Mouse (Mus musculus) limb, embryonic 11.5 days (tissue): Measurements from ENCODE around the gene Spcs1. TPM values are rescaled to one million over a fixed set of nuclear protein-coding genes. Genes with fewer than 3 reads are reported as not detected.

Experiments used
- ATAC-seq: fragments of 200-750 bp; cut with Nextera tagmentation; 2 replicates; pipeline ENCODE4 v1.8.0; 2017; ENCODE audit warnings: low read depth; ENCODE audit not compliant: insufficient number of reproducible peaks, low FRiP score, low TSS enrichment
- DNase-seq: peaks from one replicate; pipeline ENCODE4 v3.0.0-alpha.2; 2015; ENCODE audit warnings: low spot score
- H3K27ac ChIP-seq: fragments of 300-500 bp; sonication (generic); replicated peaks from 2 replicates; pipeline ENCODE4 v1.5.1; 2014; ENCODE audit warnings: low read depth, mild to moderate bottlenecking, low read length
- H3K27me3 ChIP-seq: fragments of 300-500 bp; sonication (generic); 2 replicates; pipeline ENCODE4 v1.6.1; 2014; ENCODE audit warnings: mild to moderate bottlenecking, low read length, mixed read lengths; ENCODE audit not compliant: control insufficient read depth, insufficient read depth
- H3K36me3 ChIP-seq: fragments of 300-500 bp; sonication (generic); 2 replicates; pipeline ENCODE4 v1.6.1; 2014; ENCODE audit warnings: mild to moderate bottlenecking, low read length, moderate library complexity, mixed read lengths; ENCODE audit not compliant: control insufficient read depth, insufficient read depth
- H3K4me1 ChIP-seq: fragments of 300-500 bp; sonication (generic); 2 replicates; pipeline ENCODE4 v1.6.1; 2014; ENCODE audit warnings: low read length, mixed read lengths; ENCODE audit not compliant: control insufficient read depth, insufficient read depth
- H3K4me2 ChIP-seq: fragments of 300-500 bp; sonication (generic); 2 replicates; pipeline ENCODE4 v1.6.1; 2014; ENCODE audit warnings: low read depth, mild to moderate bottlenecking, moderate library complexity; ENCODE audit not compliant: severe bottlenecking
- H3K4me3 ChIP-seq: fragments of 300-500 bp; sonication (generic); 2 replicates; pipeline ENCODE4 v1.5.1; 2014; ENCODE audit warnings: low read depth, low read length
- H3K9ac ChIP-seq: fragments of 300-500 bp; sonication (generic); 2 replicates; pipeline ENCODE4 v1.6.1; 2014; ENCODE audit warnings: mild to moderate bottlenecking, low read length
- H3K9me3 ChIP-seq: fragments of 300-500 bp; sonication (generic); 2 replicates; pipeline ENCODE4 v1.6.1; 2016; ENCODE audit warnings: low read length; ENCODE audit not compliant: control insufficient read depth
- WGBS: fragments of 180-500 bp; shearing (Covaris S2); extraction: QIAGEN DNeasy Blood & Tissue Kit; methylation state at CpG from one replicate; pipeline ENCODE4 v1.1.7; 2014; 5-methylcytosine and 5-hydroxymethylcytosine counted together
- polyA plus RNA-seq: library from polyadenylated mRNA; unstranded; fragments of >200 nt; fragmentation: Nextera tagmentation; extraction: Ambion mirVana; gene quantifications from 2 replicates; pipeline ENCODE4 v1.2.1, GENCODE M21; 2014

Spcs1 gene
- polyA plus RNA-seq, result 277 and 305 TPM in 2 replicates

- peak within 1 kb of the TSS; percentile 91 for H3K4me3 ChIP-seq
- peak within 1 kb of the TSS; percentile 87 for H3K9ac ChIP-seq
- H3K27ac ChIP-seq, result peak within 1 kb of the TSS; percentile 89
- peaks cover 3% of the 10 kb centered on the region; the same call in 1 of the 2 replicates for H3K4me1 ChIP-seq
- WGBS, result under 1% methylated on average over 79 of the region's 84 CpGs
- H3K36me3 ChIP-seq, result 0 out of 2 replicates have a peak, but pooled peaks cover 3% of the 10 kb centered on the region
- H3K4me2 ChIP-seq, result peak within 1 kb of the TSS; percentile 86
- no peaks in the 10 kb centered on the region for H3K27me3 ChIP-seq
- no peaks in the 10 kb centered on the region for H3K9me3 ChIP-seq
- peak; percentile 87 for DNase-seq
- ATAC-seq, result peak; percentile 85
Measured at GRCm38 (mm10) chr14:31001307-31002205, at the start of gene Spcs1, which contains the start of gene Glt8d1. Gene Spcs1, minus strand, starts transcription at chr14:31001672. Gene Glt8d1, plus strand, starts transcription at chr14:31001400.

- Histone ChIP-seq H3K27me3 (no peaks in the 10 kb centered on the region), H3K4me2 (no peak overlapping the region), H3K9me3 (no peaks in the 10 kb centered on the region), H3K4me1 (no peaks in the 10 kb centered on the region), H3K4me3 (no peak overlapping the region), H3K27ac (no peak overlapping the region), H3K9ac (no peak overlapping the region), H3K36me3 (peaks cover 16% of the 10 kb centered on the region)
- ATAC-seq (no peak), DNase-seq (no peak)
- WGBS, result 89% methylated on average over 1 of the region's 1 CpGs
Measured at GRCm38 (mm10) chr14:31045817-31046216, 44.3 kb upstream of the Spcs1 start.

- no peak for DNase-seq
- WGBS, result 95% methylated on average over 5 of the region's 5 CpGs
- peaks cover 16% of the 10 kb centered on the region for H3K36me3 ChIP-seq
Measured at GRCm38 (mm10) chr14:31045296-31045695, 43.8 kb upstream of the Spcs1 start.

GRCm38 (mm10) chr14:31025785-31026184 lies 24.3 kb upstream of the Spcs1 start:
- DNase-seq, result no peak
- WGBS, result 82% methylated on average over 3 of the region's 3 CpGs

More at GRCm38 (mm10) chr14:31045296-31045695, 43.8 kb upstream of the Spcs1 start:
- Histone ChIP-seq H3K27me3 (no peaks in the 10 kb centered on the region), H3K4me3 (no peak overlapping the region), H3K27ac (no peak overlapping the region), H3K9ac (no peak overlapping the region), H3K4me1 (no peaks in the 10 kb centered on the region), H3K9me3 (no peaks in the 10 kb centered on the region), H3K4me2 (no peak overlapping the region)
- no peak for ATAC-seq

GRCm38 (mm10) chr14:31022579-31022978 lies 21.1 kb upstream of the Spcs1 start:
- no peak for DNase-seq
- no peaks in the 10 kb centered on the region for H3K9me3 ChIP-seq
- WGBS, result 74% methylated on average over 1 of the region's 1 CpGs
- H3K27me3 ChIP-seq, result no peaks in the 10 kb centered on the region
- H3K4me3 ChIP-seq, result no peak overlapping the region
- no peak overlapping the region for H3K27ac ChIP-seq
- peaks cover 21% of the 10 kb centered on the region for H3K36me3 ChIP-seq
- ATAC-seq, result no peak
- peaks cover 8% of the 10 kb centered on the region for H3K4me1 ChIP-seq
- no peak overlapping the region for H3K9ac ChIP-seq
- H3K4me2 ChIP-seq, result no peak overlapping the region

More at GRCm38 (mm10) chr14:31025785-31026184, 24.3 kb upstream of the Spcs1 start:
- Histone ChIP-seq H3K4me1 (no peaks in the 10 kb centered on the region), H3K27ac (no peak overlapping the region), H3K9ac (no peak overlapping the region), H3K9me3 (no peaks in the 10 kb centered on the region), H3K4me3 (no peak overlapping the region), H3K4me2 (no peak overlapping the region), H3K36me3 (peaks cover 27% of the 10 kb centered on the region), H3K27me3 (no peaks in the 10 kb centered on the region)
- ATAC-seq, result no peak

- Histone ChIP-seq H3K27ac (peak overlapping the region; percentile 97), H3K9ac (peak overlapping the region; percentile 97), H3K36me3 (peaks cover 15% of the 10 kb centered on the region), H3K27me3 (no peaks in the 10 kb centered on the region), H3K4me1 (peaks cover 9% of the 10 kb centered on the region), H3K4me3 (peak overlapping the region; percentile 64), H3K9me3 (no peaks in the 10 kb centered on the region), H3K4me2 (peak overlapping the region; percentile 49)
- DNase-seq (peak; percentile 84), ATAC-seq (peak; percentile 89)
- 8% methylated on average over 36 of the region's 56 CpGs for WGBS
Measured at GRCm38 (mm10) chr14:31019331-31020205, 18.1 kb upstream of the Spcs1 start.

GRCm38 (mm10) chr14:31018860-31019291 lies 17.4 kb upstream of the Spcs1 start, which contains the start of the genes Pbrm1 and Gnl3:
Gene Pbrm1, plus strand, starts transcription at chr14:31019138.
Gene Gnl3, minus strand, starts transcription at chr14:31019152.
- H3K36me3 ChIP-seq, result peaks cover 19% of the 10 kb centered on the region
- ATAC-seq (peak; percentile 90), DNase-seq (peak; percentile 97)
- WGBS, result under 1% methylated on average over 51 of the region's 53 CpGs
- H3K4me3 ChIP-seq, result peak within 1 kb of the TSS; percentile 64
- H3K4me2 ChIP-seq, result peak within 1 kb of the TSS; percentile 49
- no peaks in the 10 kb centered on the region for H3K9me3 ChIP-seq
- H3K4me1 ChIP-seq, result peaks cover 9% of the 10 kb centered on the region
- H3K27me3 ChIP-seq, result no peaks in the 10 kb centered on the region
- H3K27ac ChIP-seq, result peak within 1 kb of the TSS; percentile 97
- peak within 1 kb of the TSS; percentile 97 for H3K9ac ChIP-seq

- 1% methylated on average over 2 of the region's 2 CpGs for WGBS
- DNase-seq (no peak), ATAC-seq (no peak)
- H3K4me2 ChIP-seq, result peak overlapping the region; percentile 49
- H3K27ac ChIP-seq, result no peak overlapping the region
- peaks cover 9% of the 10 kb centered on the region for H3K4me1 ChIP-seq
- peak overlapping the region; percentile 64 for H3K4me3 ChIP-seq
- H3K9ac ChIP-seq, result peak overlapping the region; percentile 97
- H3K36me3 ChIP-seq, result peaks cover 22% of the 10 kb centered on the region
- H3K27me3 ChIP-seq, result no peaks in the 10 kb centered on the region
- H3K9me3 ChIP-seq, result no peaks in the 10 kb centered on the region
Measured at GRCm38 (mm10) chr14:31017854-31018253, 16.4 kb upstream of the Spcs1 start.
